Mouse (Mus musculus) adrenal gland, adult 8-10 months (tissue): ENCODE measurements at regions not wholly inside any gene's neighbourhood (a gene's known extent, or its start where the extent isn't known, plus 50 kb on each side); places are given as distances from the start of the nearest gene placed in this dataset.

Source experiments
- DNase-seq: peaks from one replicate; pipeline ENCODE4 v3.0.0; 2022

DNA sequence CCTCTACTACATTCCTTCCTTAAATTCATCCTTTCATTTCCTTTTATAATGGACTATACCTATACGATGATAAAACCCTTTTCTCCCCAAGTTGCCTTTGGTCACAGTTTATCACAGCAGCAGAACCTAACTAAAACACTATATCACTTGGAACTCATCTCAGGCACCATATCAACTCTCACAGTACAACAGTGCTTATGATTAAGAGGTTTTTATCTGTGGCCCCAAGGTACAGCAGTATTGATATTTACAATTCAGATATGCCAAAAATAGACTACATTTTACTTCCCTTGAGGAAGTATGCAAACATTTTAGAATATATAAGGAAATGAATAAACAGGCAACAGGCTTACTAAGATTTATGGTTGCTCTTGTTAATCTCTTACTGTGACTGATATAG lies 251.4 kb upstream of the Mef2c start:
- no peak for DNase-seq

DNA sequence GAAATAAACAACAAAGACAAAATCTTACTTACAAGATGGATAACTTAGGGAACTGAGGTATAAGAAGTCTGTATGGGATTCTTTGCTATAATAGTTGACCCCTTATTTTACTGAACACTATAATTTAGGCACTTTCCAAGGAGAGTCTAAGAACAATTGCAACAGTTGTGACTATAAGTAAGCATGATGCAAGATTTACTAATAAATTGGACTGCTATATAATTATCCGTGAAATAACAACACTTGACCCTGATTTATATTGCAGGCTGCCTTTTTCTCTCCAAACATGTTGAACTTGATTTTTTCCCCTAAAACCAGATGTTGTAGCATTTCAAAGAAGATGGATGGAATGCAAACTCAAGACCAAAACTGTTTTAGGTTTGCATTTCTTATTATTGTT lies 237.2 kb upstream of the Mef2c start:
- no peak for DNase-seq

DNA sequence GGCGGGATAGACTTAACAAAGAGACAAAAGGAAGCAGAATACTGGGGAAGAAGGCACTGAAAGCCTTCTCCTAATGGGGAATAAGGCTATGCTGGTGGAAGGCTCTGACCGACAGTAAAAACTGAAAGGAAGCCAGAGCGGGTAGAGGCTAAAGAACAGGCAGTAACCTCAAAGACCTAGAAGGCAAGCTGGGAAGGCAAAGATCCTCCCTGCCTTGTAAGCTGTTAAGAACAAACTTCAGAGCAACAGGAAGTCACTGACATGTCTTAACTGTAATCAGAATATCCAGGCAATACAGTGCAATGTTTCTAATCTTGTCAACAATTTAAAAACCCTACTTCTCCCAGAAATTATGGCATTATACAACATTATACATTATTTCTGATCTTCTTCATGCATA lies 235.2 kb upstream of the Mef2c start:
- no peak for DNase-seq

DNA sequence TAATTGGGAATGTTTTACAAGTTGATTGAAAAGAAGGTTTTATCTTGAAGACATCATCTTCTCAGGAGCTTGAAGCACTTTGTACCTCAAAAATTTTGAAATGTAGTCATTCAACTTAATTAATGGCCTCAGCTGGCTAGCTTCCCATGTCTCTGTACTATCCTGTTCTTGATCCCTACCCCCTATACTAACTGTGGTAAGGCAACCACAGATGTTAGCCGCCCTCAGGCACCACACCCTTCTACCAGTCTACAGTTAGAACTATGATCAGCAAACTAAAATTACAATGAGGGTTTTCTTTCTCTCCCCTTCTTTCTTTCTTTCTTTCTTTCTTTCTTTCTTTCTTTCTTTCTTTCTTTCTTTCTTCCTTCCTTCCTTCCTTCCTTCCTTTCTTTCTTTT lies 225.1 kb upstream of the Mef2c start:
- no peak for DNase-seq

DNA sequence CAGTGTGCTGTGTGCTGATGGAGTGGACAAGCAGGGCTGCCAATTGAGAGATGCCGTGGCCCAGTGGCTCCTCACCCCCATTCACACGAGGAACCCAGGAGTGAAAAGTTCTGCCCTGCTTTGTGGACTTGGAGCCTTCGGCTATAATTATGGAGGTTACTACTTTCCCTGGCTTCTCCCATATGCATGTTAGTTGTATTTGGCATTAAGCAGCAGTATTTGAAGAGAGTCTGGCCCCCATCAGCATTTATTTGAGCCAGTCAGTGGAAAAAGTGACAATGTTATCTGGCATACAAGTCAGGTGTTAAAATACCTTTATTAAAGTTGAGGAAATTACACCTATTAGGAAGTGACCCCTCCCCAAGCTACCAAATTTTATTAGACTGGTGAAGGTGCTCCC lies 196.1 kb upstream of the Mef2c start:
- DNase-seq, result no peak

DNA sequence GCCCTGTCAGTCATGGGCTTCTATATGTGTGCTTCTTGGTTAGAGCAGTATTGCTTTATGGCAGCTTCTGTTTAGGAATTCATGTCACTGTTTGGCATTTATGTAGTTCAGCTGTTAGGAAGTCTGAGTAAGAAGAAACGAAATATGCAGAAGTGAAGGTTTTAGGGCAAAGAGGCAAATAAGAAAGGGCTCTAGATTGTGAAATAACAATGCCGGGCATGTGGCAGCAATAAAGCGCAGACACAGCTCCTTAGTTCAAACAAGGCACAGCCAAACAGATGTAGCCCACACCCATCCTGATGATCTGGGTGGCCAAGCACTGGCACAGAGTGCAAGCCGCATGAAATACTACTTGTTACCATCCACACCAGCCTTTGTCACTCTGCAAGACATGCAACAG lies 175.3 kb upstream of the Mef2c start:
- DNase-seq, result no peak

DNA sequence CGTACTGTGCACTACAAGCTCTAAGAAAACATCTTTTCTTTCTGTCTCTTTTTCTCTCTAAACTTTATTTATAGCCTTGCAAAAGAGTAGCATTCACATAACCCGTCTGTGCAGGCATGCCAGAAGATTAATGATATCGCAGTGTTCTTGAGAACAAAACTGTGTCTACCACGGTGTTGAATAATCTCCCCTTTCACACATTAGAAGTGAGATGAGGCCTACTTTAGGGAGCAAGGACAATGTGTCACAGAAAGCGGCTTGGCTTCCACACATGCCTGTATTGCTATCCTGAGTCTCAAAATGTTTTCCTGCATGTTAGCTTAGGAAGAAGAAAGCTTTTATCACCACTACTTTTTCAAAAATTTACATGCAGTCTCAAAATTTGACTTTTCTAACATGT lies 170.1 kb upstream of the Mef2c start:
- no peak for DNase-seq

DNA sequence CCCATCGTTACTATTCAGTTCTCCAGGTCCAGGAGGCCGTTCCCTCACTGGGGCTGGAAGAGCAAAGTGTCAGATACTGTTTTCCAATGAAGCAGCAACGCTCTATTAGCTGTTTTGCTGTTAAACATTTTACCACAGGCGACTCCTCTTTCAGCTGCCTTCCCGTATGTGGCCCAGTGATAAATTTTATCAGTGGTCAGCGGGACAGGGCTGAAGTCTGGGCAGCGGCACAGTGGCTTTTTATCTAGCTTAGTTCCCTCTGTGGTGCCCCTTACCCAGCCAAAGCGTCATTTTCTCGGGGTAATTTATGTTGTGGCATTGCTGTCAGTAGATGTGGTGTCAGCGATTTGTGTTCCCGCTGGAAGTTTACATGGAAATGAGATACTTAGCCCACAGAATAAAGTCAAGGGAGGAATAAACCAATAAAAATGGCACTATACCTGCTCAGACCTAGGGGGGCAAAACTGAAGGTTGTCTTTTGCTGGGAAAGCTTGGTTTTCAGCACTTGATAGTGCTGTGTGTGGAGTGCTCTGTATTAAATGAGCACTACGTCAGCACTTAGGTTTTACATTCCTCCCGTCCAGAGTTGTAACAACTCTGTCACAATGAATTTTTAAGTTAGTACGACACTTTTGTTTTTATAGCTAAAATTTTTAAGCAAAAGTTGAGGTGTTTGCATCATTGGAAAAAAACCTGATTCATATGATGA lies 159.1 kb upstream of the Mef2c start:
- no peak for DNase-seq

DNA sequence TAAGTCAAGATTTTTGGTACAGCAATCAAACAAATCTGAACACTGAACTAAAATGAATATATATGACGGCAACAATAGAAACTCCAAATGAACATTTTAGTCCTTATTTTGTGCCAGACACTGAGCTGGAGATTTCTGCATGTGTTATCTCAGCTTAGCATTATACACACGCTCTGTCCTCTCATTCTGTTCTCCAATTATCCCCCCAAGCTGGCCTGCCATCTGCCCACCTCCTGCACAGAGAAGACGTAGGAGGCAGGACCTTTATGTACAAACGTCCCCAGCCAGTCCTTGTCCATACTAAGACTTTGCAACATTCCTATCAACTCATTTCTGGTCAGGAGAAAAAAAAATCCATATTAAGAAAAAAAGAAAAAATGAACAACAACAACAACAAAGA lies 148.5 kb upstream of the Mef2c start:
- no peak for DNase-seq

DNA sequence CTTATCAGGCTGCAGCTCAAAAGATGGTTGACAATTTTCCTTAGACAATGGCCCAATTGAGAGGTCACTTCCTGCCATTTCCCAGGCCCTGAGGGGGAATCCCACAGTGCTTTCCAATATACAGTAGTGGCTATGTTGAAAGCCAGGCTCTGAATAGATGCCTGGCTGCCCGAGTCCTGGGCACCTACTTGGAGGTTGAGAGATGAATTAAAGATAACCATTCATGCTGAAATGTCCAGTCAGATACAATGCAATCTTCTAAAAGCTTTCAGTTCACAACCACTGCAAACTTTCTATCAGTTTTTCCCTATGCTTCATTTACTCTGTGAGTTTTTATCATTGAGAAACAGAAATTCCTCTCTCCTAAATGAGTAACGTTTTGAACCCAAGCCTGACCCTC lies 143.3 kb upstream of the Mef2c start:
- no peak for DNase-seq

DNA sequence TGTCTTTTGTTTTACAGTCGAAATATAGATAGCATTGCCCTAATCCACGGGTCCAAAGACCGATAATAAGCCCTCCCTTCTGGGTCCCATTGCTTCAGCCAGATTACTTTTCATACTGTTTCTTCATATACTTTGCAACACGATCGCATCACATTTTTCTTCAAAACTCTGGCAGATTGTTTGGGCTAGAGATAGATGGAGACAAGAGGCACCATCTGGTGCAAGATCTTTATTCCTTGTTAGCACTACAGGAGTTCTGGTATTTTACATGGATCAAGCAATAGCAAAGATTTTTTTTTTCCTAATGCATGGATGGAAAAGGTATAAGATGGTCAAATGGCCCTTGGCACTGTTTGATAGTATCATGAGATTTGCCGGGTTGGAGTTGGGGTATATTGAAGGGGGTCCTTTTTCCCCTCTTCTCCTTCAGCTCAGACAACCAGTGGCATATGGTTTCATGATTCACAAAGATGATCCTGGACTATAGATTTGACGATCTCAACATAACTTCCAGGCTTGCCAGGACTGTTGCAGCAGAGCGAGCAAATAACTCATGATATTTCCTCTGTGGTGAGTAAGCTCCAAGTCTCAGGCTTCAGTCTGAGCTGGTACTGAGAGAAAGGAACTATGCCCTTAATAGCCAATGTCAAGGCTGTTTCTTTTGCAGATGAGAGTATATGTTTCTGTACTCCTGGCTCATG lies 127.6 kb upstream of the Mef2c start:
- no peak for DNase-seq

DNA sequence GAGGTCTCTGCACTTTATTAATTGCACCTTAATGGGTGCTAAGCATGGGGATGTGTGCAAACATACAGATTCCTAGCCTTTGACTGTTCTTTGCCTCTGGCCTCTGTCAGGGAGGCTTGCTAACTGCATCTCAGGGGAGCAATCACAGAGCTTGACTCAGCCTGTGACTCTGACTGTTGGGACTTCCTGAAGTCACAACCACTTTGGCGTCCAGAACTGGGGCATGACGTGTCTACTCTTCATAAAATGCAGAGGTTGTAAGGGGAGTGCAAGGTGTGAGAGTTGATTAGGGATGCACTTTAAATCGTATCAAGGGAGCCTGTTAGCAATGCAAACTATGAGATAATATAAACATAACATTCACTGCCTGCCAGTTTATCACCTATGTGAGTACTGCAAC lies 125.2 kb upstream of the Mef2c start:
- no peak for DNase-seq

DNA sequence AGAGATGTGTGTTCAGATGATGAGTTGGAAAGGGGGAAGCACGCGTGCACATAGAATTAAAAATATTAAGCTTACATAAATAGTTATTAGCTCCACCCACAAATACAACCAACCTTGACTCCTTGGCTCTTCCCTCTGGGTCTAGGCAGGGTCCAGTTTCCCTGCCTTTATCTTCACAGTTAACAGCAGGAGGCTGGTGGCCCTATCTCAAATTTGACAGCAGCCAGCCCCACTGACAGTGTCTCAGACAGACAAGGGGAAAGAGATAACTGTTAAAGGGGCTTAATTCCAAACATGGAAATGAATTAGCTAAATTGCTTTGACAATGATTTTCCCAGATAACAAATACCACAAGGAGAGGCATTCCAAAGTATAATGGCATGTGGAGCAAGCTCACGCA lies 121.2 kb upstream of the Mef2c start:
- no peak for DNase-seq

DNA sequence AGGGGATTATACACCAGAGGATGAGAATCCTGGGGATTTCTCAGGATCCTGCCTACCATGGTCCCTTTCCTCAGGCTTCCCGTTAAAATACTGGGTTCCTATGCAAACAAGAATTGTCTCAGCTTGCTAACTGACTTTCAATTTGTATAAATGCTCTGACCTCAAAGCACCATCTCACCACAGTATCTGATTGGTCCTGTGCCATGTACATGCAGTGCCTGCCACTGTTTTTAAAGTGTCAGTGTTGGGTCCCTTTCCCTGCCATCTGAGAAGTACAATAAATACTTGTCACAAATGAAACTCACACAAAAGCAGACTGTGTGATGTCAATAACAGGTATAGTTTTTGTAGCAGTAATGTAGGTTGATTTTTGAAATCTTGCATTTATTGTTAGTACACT lies 109.1 kb upstream of the Mef2c start:
- no peak for DNase-seq

DNA sequence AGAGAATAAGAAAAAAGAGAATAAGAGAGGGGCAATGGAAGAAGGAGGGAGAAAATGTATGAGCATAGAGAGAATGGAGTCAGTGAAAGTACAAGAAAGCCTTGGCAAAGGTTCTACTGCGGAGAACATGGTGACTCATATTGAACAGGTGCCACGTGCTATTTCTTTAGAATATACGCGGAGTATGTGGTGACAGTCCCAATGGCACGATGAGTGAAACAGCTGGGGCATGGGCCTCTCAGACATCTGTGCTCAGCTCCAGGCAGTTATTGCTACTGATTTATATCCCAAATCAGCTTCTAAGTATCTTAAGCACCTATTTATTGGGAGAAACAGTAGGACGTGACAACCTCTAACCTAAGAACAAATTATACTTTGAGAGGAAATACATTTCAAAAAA lies 104.5 kb upstream of the Mef2c start:
- DNase-seq, result no peak

DNA sequence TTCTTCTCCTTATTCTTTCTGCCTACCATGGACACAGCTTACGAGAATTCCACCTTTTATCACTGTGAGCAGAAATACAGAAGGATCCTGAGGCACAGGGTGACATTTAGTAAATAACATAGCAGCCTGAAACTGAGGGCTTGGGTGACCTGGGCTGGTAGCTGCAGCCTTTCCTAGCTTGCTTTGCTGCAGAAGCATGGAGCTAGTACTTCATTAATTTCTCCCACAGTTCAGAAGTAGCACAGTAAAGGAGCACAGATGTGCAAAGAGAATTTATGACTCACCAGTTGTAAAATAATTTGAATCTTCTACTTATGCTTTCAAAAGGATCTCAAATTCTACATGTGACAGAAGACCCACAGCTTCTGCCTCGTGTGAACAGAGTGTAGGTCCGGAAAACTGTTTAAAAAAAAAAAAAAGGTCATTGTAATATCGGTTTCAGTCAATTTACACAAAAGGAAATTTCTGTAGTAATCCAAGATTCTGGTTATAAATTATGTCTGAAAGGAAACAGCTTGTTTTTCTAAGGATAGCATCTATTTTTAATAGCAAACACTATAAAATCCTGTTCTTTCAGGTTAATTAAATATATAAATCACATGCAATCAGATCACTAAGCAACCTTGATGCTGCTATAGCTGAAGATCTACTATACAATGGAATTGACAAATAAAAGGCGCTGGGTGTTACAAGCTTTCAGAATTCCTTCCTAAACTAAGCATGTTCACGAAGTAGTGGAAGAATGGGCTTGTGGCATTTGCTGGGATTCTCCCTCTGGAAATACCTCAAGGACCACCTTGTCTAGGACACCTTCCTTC lies 64.0 kb upstream of the Mef2c start:
- no peak for DNase-seq

DNA sequence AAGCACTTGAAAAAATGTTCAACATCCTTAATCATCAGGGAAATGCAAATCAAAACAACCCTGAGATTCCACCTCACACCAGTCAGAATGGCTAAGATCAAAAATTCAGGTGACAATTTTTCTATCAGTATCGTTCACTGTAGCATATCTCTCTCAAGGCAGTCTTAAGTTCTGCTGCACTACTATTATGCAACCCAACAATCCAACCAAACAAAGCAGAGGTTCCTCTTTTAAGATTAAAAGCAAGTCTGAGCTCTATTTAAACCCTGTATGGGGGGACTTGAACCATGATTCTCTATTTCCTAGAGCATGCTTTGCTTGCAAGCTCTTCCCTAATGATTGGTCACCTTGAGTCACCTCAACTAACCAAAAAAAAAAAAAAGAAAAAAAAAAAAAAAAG lies 59.6 kb upstream of the Mef2c start:
- no peak for DNase-seq

DNA sequence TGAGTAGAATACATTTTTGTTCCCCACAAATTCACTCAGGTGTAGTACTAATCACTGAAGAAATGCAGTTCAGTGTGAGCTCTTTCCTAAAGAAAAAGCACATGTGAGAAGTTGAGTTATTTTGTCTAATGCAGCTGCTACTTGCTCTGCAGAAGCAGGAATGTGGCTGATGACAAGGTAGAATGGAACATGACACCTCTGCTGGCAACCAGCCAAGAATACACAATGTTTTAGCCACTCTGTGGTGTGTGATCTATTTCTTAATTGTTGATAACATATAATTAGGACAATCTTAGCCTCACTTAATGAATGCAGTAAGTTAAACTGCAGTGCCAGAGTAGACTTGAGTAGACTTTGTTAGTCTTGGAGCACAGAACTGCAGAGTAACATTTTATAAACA lies 53.0 kb upstream of the Mef2c start:
- no peak for DNase-seq

DNA sequence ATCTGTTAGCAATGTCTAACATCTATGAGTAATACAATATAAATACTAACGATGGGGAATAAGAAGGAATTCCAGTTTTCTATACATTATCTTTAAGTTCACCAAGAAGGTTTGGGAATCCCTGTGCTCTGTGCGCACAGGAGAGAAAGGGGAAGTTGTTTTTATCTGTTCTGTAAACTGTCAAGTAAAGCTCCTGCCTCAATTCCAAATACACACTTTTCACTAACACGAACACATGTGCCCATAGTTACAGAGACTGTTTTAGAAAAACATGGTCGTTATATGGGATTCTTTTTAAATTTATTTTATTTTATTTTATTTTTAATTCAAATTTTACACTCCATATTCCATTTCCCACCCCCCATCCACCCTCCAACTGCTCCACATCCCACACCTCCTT lies 50.8 kb upstream of the Mef2c start:
- DNase-seq, result no peak
